Comparison of ENCODE assay signal across 1 mouse cellular context in the genomic region with DNA sequence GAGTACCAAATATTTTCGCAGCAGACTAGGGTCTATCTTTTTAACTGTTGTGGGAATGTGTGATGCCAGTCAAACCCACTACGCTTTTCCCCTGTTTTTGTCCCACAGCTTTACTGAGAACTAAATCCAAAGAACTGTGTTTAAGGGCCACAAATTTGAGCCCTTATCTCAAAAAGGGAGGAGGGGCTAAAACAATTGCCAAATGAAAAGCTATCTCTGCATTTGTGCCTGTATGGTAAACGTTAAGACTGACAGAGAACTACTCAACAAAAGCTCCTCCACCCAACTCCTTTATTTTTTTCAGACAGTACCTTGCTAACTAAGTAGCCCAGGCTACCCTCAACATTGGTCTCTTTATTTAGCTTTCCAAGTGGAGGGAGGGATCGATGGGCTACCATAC.
TF ChIP-seq lines count a peak whose summit lies in the region.

No protein-coding gene starts in this region.

TF ChIP-seq in MEL, 35 proteins besides CTCF, POLR2A, EP300 and RAD21:
- TF ChIP-seq TAL1 (IDR thresholded peaks at IDR 0.05; ENCODE audit: low read length) (no peak), NELFE (IDR thresholded peaks at IDR 0.05; ENCODE audit: low read depth, low read length) (no peak), SMC3 (IDR thresholded peaks at IDR 0.05; ENCODE audit: low read depth, low read length) (no peak), SIN3A (IDR thresholded peaks at IDR 0.05; ENCODE audit: low read length) (peak; percentile 44; the same call in 1 of the 2 replicates), ZMIZ1 (IDR thresholded peaks at IDR 0.05; ENCODE audit: low read depth, low read length) (no peak), MYC (IDR thresholded peaks at IDR 0.05; ENCODE audit: low read depth, low read length) (0 out of 2 replicates have a peak, but pooled peaks have one; percentile 12), USF1 (IDR thresholded peaks at IDR 0.05; ENCODE audit: low read depth, low read length) (no peak), NRF1 (IDR thresholded peaks at IDR 0.05; ENCODE audit: insufficient read depth, low read depth, low read length, poor library complexity, severe bottlenecking) (no peak), MAFK (IDR thresholded peaks at IDR 0.05; ENCODE audit: borderline replicate concordance, low read depth, low read length) (no peak), E2F4 (IDR thresholded peaks at IDR 0.05; ENCODE audit: borderline replicate concordance, low read depth, low read length) (no peak), JUND (IDR thresholded peaks at IDR 0.05; ENCODE audit: low read depth, low read length) (no peak), HCFC1 (IDR thresholded peaks at IDR 0.05; ENCODE audit: low read depth, low read length) (0 out of 2 replicates have a peak, but pooled peaks have one; percentile 37), CHD2 (IDR thresholded peaks at IDR 0.05; ENCODE audit: low read length) (no peak), GATA1 (IDR thresholded peaks at IDR 0.05; ENCODE audit: low read depth, low read length) (peak; percentile 82), ZC3H11A (IDR thresholded peaks at IDR 0.05; ENCODE audit: low read depth, low read length) (no peak), TCF12 (IDR thresholded peaks at IDR 0.05; ENCODE audit: low read depth, low read length) (no peak), MYB (IDR thresholded peaks at IDR 0.05; ENCODE audit: low read depth, low read length) (no peak), GABPA (IDR thresholded peaks at IDR 0.05; ENCODE audit: low read depth, low read length) (no peak), CHD1 (IDR thresholded peaks at IDR 0.05; ENCODE audit: low read depth, low read length) (no peak), TBP (IDR thresholded peaks at IDR 0.05; ENCODE audit: low read depth, low read length) (no peak), MEF2A (IDR thresholded peaks at IDR 0.05; ENCODE audit: extremely low read depth, insufficient replicate concordance, low read depth, low read length, poor library complexity, severe bottlenecking) (no peak), BHLHE40 (IDR thresholded peaks at IDR 0.05; ENCODE audit: borderline replicate concordance, low read depth, low read length) (0 out of 2 replicates have a peak, but pooled peaks have one; percentile 14), ZNF384 (IDR thresholded peaks at IDR 0.05; ENCODE audit: low read depth, low read length) (peak; percentile 65), USF2 (IDR thresholded peaks at IDR 0.05; ENCODE audit: borderline replicate concordance in 1 of 2, insufficient read depth in 1 of 2, low read depth in 1 of 2, low read length in 2 of 2) (no peak), MAZ (IDR thresholded peaks at IDR 0.05; ENCODE audit: low read depth, low read length) (no peak; the same call in 1 of the 2 replicates), POLR2AphosphoS5 (IDR thresholded peaks at IDR 0.05; ENCODE audit: borderline replicate concordance, low read depth, low read length) (no peak), POLR2AphosphoS2 (IDR thresholded peaks at IDR 0.05; ENCODE audit: low read length) (no peak), RCOR1 (IDR thresholded peaks at IDR 0.05; ENCODE audit: low read depth, low read length) (no peak), MAX (IDR thresholded peaks at IDR 0.05; ENCODE audit: low read length) (no peak; the same call in 1 of the 2 replicates), ETS1 (IDR thresholded peaks at IDR 0.05; ENCODE audit: low read depth, low read length) (no peak), KAT2A (conservative IDR thresholded peaks at IDR 0.05; ENCODE audit: low read depth, low read length) (no peak), MXI1 (IDR thresholded peaks at IDR 0.05; ENCODE audit: low read depth, low read length) (peak; percentile 26; the same call in 1 of the 2 replicates), UBTF (IDR thresholded peaks at IDR 0.05; ENCODE audit: borderline replicate concordance, insufficient read depth, low read depth, low read length) (no peak), ELF1 (IDR thresholded peaks at IDR 0.05; ENCODE audit: low read depth, low read length) (no peak), ZKSCAN1 (IDR thresholded peaks at IDR 0.05; ENCODE audit: low read depth, low read length) (no peak)
TF ChIP-seq in MEL: peak in this region for 7.
